Mouse (Mus musculus) macrophage (primary cell): Measurements from ENCODE around the gene Slc39a12. TPM values are rescaled to one million over a fixed set of nuclear protein-coding genes. Genes with fewer than 3 reads are reported as not detected.

Source experiments
- H3K27ac ChIP-seq: fragments of 350-480 bp; formaldehyde crosslinking; 2 replicates; pipeline ENCODE4 v1.9.0; 2021
- H3K36me3 ChIP-seq: fragments of 350-480 bp; formaldehyde crosslinking; 2 replicates; pipeline ENCODE4 v1.9.0; 2021; ENCODE audit errors: inconsistent target
- H3K4me3 ChIP-seq: fragments of 350-480 bp; formaldehyde crosslinking; 2 replicates; pipeline ENCODE4 v1.9.0; 2021; ENCODE audit errors: inconsistent target
- H3K79me2 ChIP-seq: fragments of 350-480 bp; formaldehyde crosslinking; 2 replicates; pipeline ENCODE4 v1.9.0; 2021; ENCODE audit errors: inconsistent target
- WGBS: methylation state at CpG from one replicate; pipeline ENCODE4 v1.1.7; 2026; ENCODE audit warnings: inconsistent platforms; ENCODE audit not compliant: missing documents; 5-methylcytosine and 5-hydroxymethylcytosine counted together
- polyA plus RNA-seq: library from polyadenylated mRNA; stranded (reverse); fragments of 250-400 nt; gene quantifications from 3 replicates; pipeline ENCODE4 v1.2.4, GENCODE M21; 2018; ENCODE audit warnings: inconsistent platforms

The Slc39a12 gene
- polyA plus RNA-seq, 1 experiment from 2014 or later: 3.2 TPM

- Histone ChIP-seq H3K27ac (no peak overlapping the region), H3K79me2 (no peaks in the 10 kb centered on the region), H3K4me3 (no peak overlapping the region), H3K36me3 (no peaks in the 10 kb centered on the region)
- whole genome bisulfite sequencing: 93% methylated on average over 3 of the region's 3 CpGs
Measured at GRCm38 (mm10) chr2:14534325-14535077, 146.4 kb downstream of the Slc39a12 start.

- Histone ChIP-seq H3K36me3 (no peaks in the 10 kb centered on the region), H3K27ac (no peak overlapping the region), H3K79me2 (no peaks in the 10 kb centered on the region), H3K4me3 (no peak overlapping the region)
- WGBS: 90% methylated on average over 3 of the region's 3 CpGs
Measured at GRCm38 (mm10) chr2:14535246-14535671, 147.1 kb downstream of the Slc39a12 start.

GRCm38 (mm10) chr2:14537781-14538180 lies 149.7 kb downstream of the Slc39a12 start:
- no peaks in the 10 kb centered on the region for H3K36me3 ChIP-seq
- no peak overlapping the region for H3K4me3 ChIP-seq
- H3K79me2 ChIP-seq: no peaks in the 10 kb centered on the region
- no peak overlapping the region for H3K27ac ChIP-seq
- WGBS: 6% methylated on average over 3 of the region's 3 CpGs

GRCm38 (mm10) chr2:14543355-14543754 lies 155.2 kb downstream of the Slc39a12 start:
- H3K4me3 ChIP-seq: no peak overlapping the region
- WGBS: 68% methylated on average over 3 of the region's 3 CpGs
- no peaks in the 10 kb centered on the region for H3K36me3 ChIP-seq
- no peaks in the 10 kb centered on the region for H3K79me2 ChIP-seq
- no peak overlapping the region for H3K27ac ChIP-seq

- no peak overlapping the region for H3K27ac ChIP-seq
- H3K36me3 ChIP-seq: no peaks in the 10 kb centered on the region
- no peak overlapping the region for H3K4me3 ChIP-seq
- 93% methylated on average over 2 of the region's 2 CpGs for WGBS
- no peaks in the 10 kb centered on the region for H3K79me2 ChIP-seq
Measured at GRCm38 (mm10) chr2:14543773-14544172, 155.7 kb downstream of the Slc39a12 start.

Other genes starting within 250 kb of the Slc39a12 start
- not detected in 3 replicates for gene Tmem236, start 213.8 kb upstream of the Slc39a12 start, polyA plus RNA-seq
- gene Mrc1, start 158.9 kb upstream of the Slc39a12 start, polyA plus RNA-seq: 311 to 697 TPM (median 500 TPM) in 3 replicates
- gene Cacnb2, start 214.8 kb downstream of the Slc39a12 start, polyA plus RNA-seq: 0.07 TPM in 1 of 3 replicates, not detected in the others